Mouse (Mus musculus) embryonic facial prominence, embryonic 15.5 days (tissue): ENCODE results near the gene Ttll13. TPM values are rescaled to one million over a fixed set of nuclear protein-coding genes. Genes with fewer than 3 reads are reported as not detected.

ENCODE experiments used
- ATAC-seq: fragments of 200-750 bp; cut with Nextera tagmentation; 2 replicates; pipeline ENCODE4 v1.8.0; 2017; ENCODE audit warnings: low read depth, moderate TSS enrichment; ENCODE audit not compliant: insufficient number of reproducible peaks, low FRiP score, low TSS enrichment
- H3K27ac ChIP-seq: fragments of 300-500 bp; sonication (generic); replicated peaks from 2 replicates; pipeline ENCODE4 v1.5.1; 2015; ENCODE audit warnings: mild to moderate bottlenecking, inconsistent platforms
- H3K27me3 ChIP-seq: fragments of 300-500 bp; sonication (generic); 2 replicates; pipeline ENCODE4 v1.6.1; 2015; ENCODE audit warnings: inconsistent platforms
- H3K36me3 ChIP-seq: fragments of 300-500 bp; sonication (generic); 2 replicates; pipeline ENCODE4 v1.6.1; 2015; ENCODE audit warnings: mild to moderate bottlenecking, inconsistent platforms
- H3K4me1 ChIP-seq: fragments of 300-500 bp; sonication (generic); 2 replicates; pipeline ENCODE4 v1.6.1; 2015; ENCODE audit warnings: inconsistent platforms
- H3K4me2 ChIP-seq: fragments of 300-500 bp; sonication (generic); replicated peaks from 2 replicates; pipeline ENCODE4 v1.6.1; 2015; ENCODE audit warnings: mild to moderate bottlenecking, inconsistent platforms
- H3K4me3 ChIP-seq: fragments of 300-500 bp; sonication (generic); replicated peaks from 2 replicates; pipeline ENCODE4 v1.5.1; 2015; ENCODE audit warnings: mild to moderate bottlenecking, inconsistent platforms
- H3K9ac ChIP-seq: fragments of 300-500 bp; sonication (generic); 2 replicates; pipeline ENCODE4 v1.6.1; 2015; ENCODE audit warnings: inconsistent platforms
- H3K9me3 ChIP-seq: fragments of 300-500 bp; sonication (generic); replicated peaks from 2 replicates; pipeline ENCODE4 v1.6.1; 2016; ENCODE audit warnings: inconsistent platforms
- WGBS: fragments of 180-500 bp; shearing (Covaris S2); methylation state at CpG from one replicate; pipeline ENCODE4 v1.1.7; 2015; 5-methylcytosine and 5-hydroxymethylcytosine counted together
- polyA plus RNA-seq: library from polyadenylated mRNA; unstranded; fragments of >200 nt; fragmentation: Nextera tagmentation; extraction: Ambion mirVana; gene quantifications from 2 replicates; pipeline ENCODE4 v1.2.1, GENCODE M21; 2015

The Ttll13 gene
- polyA plus RNA-seq, 1 experiment from 2014 or later: 1.6 TPM

DNA sequence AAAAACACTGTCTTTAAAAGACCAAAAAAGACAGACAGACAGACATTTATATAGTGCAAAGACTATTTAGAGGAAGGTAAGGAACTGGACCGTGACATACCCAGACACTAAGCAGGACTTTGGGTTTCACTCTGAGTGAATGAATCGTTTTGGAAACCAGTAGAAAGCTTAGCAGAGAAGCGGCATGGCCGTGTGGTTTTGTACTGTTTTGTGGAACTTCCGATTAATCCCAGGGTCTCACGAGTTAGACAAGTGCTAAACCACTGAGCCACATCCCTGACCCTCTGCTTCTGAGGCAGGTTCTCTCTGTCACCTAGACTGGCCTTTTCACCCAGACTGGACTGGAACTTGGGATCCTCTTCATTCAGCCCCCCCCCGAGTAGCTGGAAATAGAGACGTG, 31.7 kb upstream of the Ttll13 start:
- Histone ChIP-seq H3K4me2 (no peak overlapping the region), H3K4me1 (peaks cover 15% of the 10 kb centered on the region; the same call in 1 of the 2 replicates), H3K9ac (no peak overlapping the region), H3K9me3 (no peaks in the 10 kb centered on the region), H3K27me3 (no peaks in the 10 kb centered on the region), H3K36me3 (peaks cover 49% of the 10 kb centered on the region), H3K4me3 (no peak overlapping the region), H3K27ac (peak overlapping the region; percentile 34; the same call in 1 of the 2 replicates)
- no peak for ATAC-seq
- 65% methylated on average over 8 of the region's 8 CpGs for WGBS

DNA sequence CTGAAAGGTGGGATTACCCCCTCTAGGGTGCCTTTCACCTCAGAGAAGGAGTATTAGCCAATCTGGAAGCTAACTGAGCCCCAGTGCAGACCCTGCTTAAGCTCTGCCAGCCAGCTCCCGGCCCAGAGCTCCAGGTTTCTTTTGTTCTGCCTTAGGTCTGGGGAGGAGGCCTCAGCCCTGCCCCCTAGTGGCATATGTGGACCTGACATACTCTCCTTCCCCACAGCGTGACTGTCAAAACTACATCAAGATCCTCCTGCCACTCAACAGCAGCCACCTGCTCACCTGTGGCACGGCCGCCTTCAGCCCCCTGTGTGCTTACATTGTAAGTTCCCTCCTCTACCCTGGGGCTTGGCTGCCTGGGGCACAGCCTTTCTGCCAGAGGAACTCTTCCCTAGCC, 30.8 kb upstream of the Ttll13 start:
- Histone ChIP-seq H3K27ac (peak overlapping the region; percentile 34; the same call in 1 of the 2 replicates), H3K4me3 (no peak overlapping the region), H3K36me3 (peaks cover 59% of the 10 kb centered on the region), H3K9me3 (no peaks in the 10 kb centered on the region), H3K4me1 (peaks cover 7% of the 10 kb centered on the region; the same call in 1 of the 2 replicates), H3K27me3 (no peaks in the 10 kb centered on the region), H3K4me2 (no peak overlapping the region), H3K9ac (no peak overlapping the region)
- 16% methylated on average over 4 of the region's 4 CpGs for WGBS
- peak; percentile 78; the same call in 1 of the 2 replicates for ATAC-seq

DNA sequence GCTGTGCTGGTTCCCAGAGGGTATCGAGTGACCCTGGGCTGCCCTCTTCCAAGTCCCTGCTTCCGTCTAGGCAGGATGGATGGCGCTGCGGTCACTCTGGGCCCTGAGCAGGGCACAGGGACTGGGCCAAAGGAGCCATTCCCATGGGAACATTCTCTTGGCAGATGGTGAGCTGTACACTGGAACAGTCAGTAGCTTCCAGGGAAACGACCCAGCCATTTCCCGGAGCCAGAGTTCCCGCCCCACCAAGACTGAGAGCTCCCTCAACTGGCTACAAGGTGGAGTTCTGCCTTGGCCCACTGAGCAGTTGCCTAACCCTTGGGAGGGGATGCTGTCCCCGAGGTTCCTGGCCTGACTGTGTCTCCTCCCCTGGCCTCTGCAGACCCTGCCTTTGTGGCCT, 29.6 kb upstream of the Ttll13 start:
- Histone ChIP-seq H3K4me3 (no peak overlapping the region), H3K4me2 (no peak overlapping the region), H3K27me3 (no peaks in the 10 kb centered on the region), H3K4me1 (peaks cover 7% of the 10 kb centered on the region; the same call in 1 of the 2 replicates), H3K9ac (no peak overlapping the region), H3K36me3 (peaks cover 70% of the 10 kb centered on the region), H3K27ac (no peak overlapping the region), H3K9me3 (no peaks in the 10 kb centered on the region)
- 77% methylated on average over 8 of the region's 8 CpGs for WGBS
- ATAC-seq: no peak

- Histone ChIP-seq H3K4me1 (peaks cover 7% of the 10 kb centered on the region; the same call in 1 of the 2 replicates), H3K9ac (no peak overlapping the region), H3K4me3 (no peak overlapping the region), H3K27me3 (no peaks in the 10 kb centered on the region), H3K4me2 (no peak overlapping the region), H3K9me3 (no peaks in the 10 kb centered on the region), H3K36me3 (peaks cover 76% of the 10 kb centered on the region), H3K27ac (no peak overlapping the region)
- 92% methylated on average over 9 of the region's 9 CpGs for WGBS
- ATAC-seq: no peak
Observed at GRCm38 (mm10) chr7:80218666-80219065, 27.5 kb upstream of the Ttll13 start.

GRCm38 (mm10) chr7:80220237-80220797, 25.9 kb upstream of the Ttll13 start:
- WGBS: 96% methylated on average over 9 of the region's 9 CpGs
- Histone ChIP-seq H3K9ac (no peak overlapping the region), H3K4me3 (no peak overlapping the region), H3K4me2 (no peak overlapping the region), H3K27me3 (no peaks in the 10 kb centered on the region), H3K27ac (no peak overlapping the region), H3K36me3 (peaks cover 89% of the 10 kb centered on the region), H3K9me3 (no peaks in the 10 kb centered on the region), H3K4me1 (peaks cover 3% of the 10 kb centered on the region; the same call in 1 of the 2 replicates)
- ATAC-seq: no peak

- no peak for ATAC-seq
- WGBS: 86% methylated on average over 4 of the region's 4 CpGs
- no peak overlapping the region for H3K4me2 ChIP-seq
- H3K9me3 ChIP-seq: no peaks in the 10 kb centered on the region
- no peaks in the 10 kb centered on the region for H3K27me3 ChIP-seq
- H3K4me1 ChIP-seq: no peaks in the 10 kb centered on the region
- no peak overlapping the region for H3K27ac ChIP-seq
- peaks cover 89% of the 10 kb centered on the region for H3K36me3 ChIP-seq
- no peak overlapping the region for H3K4me3 ChIP-seq
- no peak overlapping the region for H3K9ac ChIP-seq
Observed at GRCm38 (mm10) chr7:80221179-80221750, 24.9 kb upstream of the Ttll13 start.

GRCm38 (mm10) chr7:80227065-80227464, 19.1 kb upstream of the Ttll13 start:
- Histone ChIP-seq H3K9me3 (no peaks in the 10 kb centered on the region), H3K36me3 (peaks cover 46% of the 10 kb centered on the region), H3K27ac (no peak overlapping the region), H3K4me2 (no peak overlapping the region), H3K4me1 (peaks cover 7% of the 10 kb centered on the region), H3K27me3 (no peaks in the 10 kb centered on the region), H3K4me3 (no peak overlapping the region), H3K9ac (no peak overlapping the region)
- no peak for ATAC-seq
- WGBS: 93% methylated on average over 4 of the region's 4 CpGs

GRCm38 (mm10) chr7:80230196-80230595, 16.0 kb upstream of the Ttll13 start:
- WGBS: 62% methylated on average over 6 of the region's 6 CpGs
- ATAC-seq: no peak

DNA sequence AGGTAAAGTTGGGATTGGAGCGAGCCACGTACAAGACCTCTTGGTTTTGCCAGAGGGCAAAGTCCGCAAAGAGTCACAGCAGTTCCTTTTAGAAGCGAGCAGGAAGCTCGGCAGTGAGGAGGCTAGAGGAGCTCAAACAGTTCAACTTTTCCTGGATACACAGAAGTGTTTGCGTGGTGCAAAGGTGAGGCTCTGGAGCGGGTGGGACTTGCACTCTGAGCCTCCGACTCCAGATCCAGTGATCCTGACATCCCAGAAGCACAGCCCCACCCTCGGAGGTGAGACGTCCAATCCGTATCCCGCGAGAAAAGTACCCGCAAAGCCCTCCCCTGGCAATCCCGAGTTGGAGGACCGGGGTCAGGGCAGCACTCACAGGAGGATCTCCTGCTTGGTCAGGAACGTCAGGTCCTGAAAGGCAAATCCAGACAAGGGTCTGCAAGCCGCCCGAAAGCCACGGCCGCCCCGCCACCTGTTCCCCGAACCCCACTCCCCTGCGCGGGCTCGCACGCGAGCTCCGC, 14.1 kb upstream of the Ttll13 start:
- under 1% methylated on average over 29 of the region's 29 CpGs for WGBS
- peak overlapping the region; percentile 63 for H3K27ac ChIP-seq
- peak; percentile 16; the same call in 1 of the 2 replicates for ATAC-seq

More at GRCm38 (mm10) chr7:80230196-80230595, 16.0 kb upstream of the Ttll13 start:
- no peaks in the 10 kb centered on the region for H3K27me3 ChIP-seq
- no peaks in the 10 kb centered on the region for H3K9me3 ChIP-seq
- H3K4me3 ChIP-seq: no peak overlapping the region
- H3K27ac ChIP-seq: no peak overlapping the region
- H3K9ac ChIP-seq: no peak overlapping the region
- no peak overlapping the region for H3K4me2 ChIP-seq
- peaks cover 24% of the 10 kb centered on the region for H3K36me3 ChIP-seq
- peaks cover 18% of the 10 kb centered on the region for H3K4me1 ChIP-seq

DNA sequence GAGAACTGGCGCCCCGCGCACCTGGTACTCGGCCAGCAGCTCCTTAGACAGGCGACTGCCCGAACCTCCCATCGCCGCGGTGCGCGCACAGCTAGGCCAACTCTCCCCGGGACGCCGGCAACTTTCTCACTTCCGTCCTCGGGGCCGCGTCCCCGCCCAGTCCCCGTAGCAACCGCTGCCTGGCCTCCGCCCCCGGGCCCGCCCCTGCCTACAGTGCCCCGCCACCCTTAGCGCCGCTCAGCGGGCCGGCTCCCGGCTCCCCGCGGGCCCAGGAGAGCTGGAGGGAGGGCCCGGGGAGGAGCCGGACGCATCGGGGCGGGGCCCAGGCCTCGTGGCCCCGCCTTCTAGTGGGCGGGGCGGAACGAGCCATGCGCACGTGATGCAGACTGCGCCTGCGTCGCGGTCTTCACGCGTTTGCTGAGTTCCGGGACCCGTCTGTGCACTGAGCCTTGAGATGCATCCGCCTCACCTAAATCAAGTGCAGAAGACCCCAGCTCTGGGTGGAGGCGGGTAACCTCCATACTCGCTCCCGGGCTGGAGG, 13.6 kb upstream of the Ttll13 start, which contains the start of the genes Cib1 and Gdpgp1:
Gene Cib1 (minus strand): TSS at position 325 of the 541 bp plus-strand sequence.
Gene Gdpgp1 (plus strand): TSS at position 377 of the 541 bp plus-strand sequence.
- Histone ChIP-seq H3K4me2 (peak within 1 kb of the TSS; percentile 94), H3K4me3 (peak within 1 kb of the TSS; percentile 70), H3K27ac (peak within 1 kb of the TSS; percentile 82), H3K27me3 (no peaks in the 10 kb centered on the region), H3K36me3 (peaks cover 4% of the 10 kb centered on the region; the same call in 1 of the 2 replicates), H3K4me1 (peaks cover 18% of the 10 kb centered on the region), H3K9me3 (no peaks in the 10 kb centered on the region), H3K9ac (peak within 1 kb of the TSS; percentile 60)
- ATAC-seq: peak; percentile 100
- WGBS: under 1% methylated on average over 56 of the region's 56 CpGs

More for the DNA sequence above, 14.1 kb upstream of the Ttll13 start:
- Histone ChIP-seq H3K9me3 (no peaks in the 10 kb centered on the region), H3K4me3 (peak overlapping the region; percentile 70), H3K36me3 (peaks cover 9% of the 10 kb centered on the region; the same call in 1 of the 2 replicates), H3K4me2 (peak overlapping the region; percentile 94), H3K4me1 (peaks cover 18% of the 10 kb centered on the region), H3K27me3 (no peaks in the 10 kb centered on the region), H3K9ac (peak overlapping the region; percentile 60)

GRCm38 (mm10) chr7:80233799-80234198, 12.4 kb upstream of the Ttll13 start:
- H3K4me2 ChIP-seq: peak overlapping the region; percentile 94
- H3K27me3 ChIP-seq: no peaks in the 10 kb centered on the region
- 80% methylated on average over 9 of the region's 9 CpGs for WGBS
- no peaks in the 10 kb centered on the region for H3K9me3 ChIP-seq
- H3K9ac ChIP-seq: no peak overlapping the region
- ATAC-seq: no peak
- H3K4me3 ChIP-seq: peak overlapping the region; percentile 70
- H3K4me1 ChIP-seq: peaks cover 18% of the 10 kb centered on the region
- no peak overlapping the region for H3K27ac ChIP-seq
- peaks cover 8% of the 10 kb centered on the region for H3K36me3 ChIP-seq
